Mouse (Mus musculus) kidney, postnatal 10 days (tissue): ENCODE measurements around the gene Armc5.

Experiments
- DNase-seq: peaks from one replicate; pipeline ENCODE4 v3.0.0; 2021; ENCODE audit warnings: mixed read lengths

The Armc5 gene

GRCm38 (mm10) chr7:128246496-128247391, 9.6 kb downstream of the Armc5 start, which contains the start of gene Tgfb1i1:
Gene Tgfb1i1, plus strand, starts transcription at chr7:128246812.
- DNase-seq, result peak; percentile 85

- DNase-seq, result peak; percentile 94
Measured at GRCm38 (mm10) chr7:128247443-128247842, 10.3 kb downstream of the Armc5 start.

GRCm38 (mm10) chr7:128248081-128249042, 11.2 kb downstream of the Armc5 start:
- DNase-seq, result no peak

GRCm38 (mm10) chr7:128249998-128250397, 12.9 kb downstream of the Armc5 start:
- DNase-seq, result no peak

DNA sequence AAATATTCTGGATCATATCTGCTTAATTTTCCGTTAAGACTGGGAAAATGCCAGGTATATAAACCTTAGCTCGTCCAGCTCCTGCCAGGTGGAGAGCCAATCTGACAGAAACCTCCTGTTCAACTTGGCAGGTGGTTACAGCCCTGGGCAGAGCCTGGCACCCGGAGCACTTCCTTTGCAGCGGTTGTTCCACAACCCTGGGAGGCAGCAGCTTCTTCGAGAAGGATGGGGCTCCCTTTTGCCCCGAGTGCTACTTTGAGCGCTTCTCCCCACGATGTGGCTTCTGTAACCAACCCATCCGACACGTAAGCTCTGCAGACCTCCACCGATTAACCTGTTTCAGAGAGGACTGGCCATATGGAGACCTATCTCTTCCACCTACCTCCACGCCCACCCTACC, 14.8 kb downstream of the Armc5 start:
- DNase-seq, result no peak

DNA sequence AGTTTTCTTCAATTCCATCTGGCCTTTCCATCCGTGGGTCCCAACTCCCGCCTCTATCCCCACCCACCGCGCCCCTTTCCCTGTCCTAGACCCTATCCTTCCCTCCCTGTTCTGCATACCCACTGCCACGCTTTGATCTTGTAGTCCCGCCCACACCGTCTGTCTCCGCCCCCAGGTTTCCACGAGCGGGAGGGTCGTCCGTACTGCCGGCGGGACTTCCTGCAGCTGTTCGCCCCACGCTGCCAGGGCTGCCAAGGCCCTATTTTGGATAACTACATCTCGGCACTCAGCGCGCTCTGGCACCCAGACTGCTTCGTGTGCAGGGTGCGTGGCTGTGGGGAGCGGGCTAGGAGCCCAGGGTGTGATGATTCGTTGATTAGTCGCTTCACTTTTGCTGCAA, 15.5 kb downstream of the Armc5 start:
- peak; percentile 56 for DNase-seq

DNA sequence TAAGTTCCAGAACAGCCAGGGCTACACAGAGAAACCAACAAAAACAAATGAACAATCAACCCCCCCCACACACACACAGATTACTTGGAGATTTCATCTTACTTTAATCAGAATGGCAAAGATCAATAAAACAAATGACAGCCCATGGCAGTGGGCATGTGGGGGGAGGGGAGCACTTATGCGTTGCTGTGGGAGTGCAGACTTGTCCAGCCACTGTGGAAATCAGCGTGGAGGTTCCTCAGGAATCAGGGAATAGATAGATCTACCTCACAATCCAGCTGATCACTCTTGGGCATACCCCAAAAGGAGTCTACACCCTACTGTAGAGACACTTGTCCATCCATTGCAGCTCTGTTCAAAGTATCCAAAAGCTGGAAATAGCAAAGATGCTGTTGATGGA, 17.8 kb downstream of the Armc5 start:
- DNase-seq, result no peak

GRCm38 (mm10) chr7:128255757-128256156, 18.6 kb downstream of the Armc5 start:
- no peak for DNase-seq

DNA sequence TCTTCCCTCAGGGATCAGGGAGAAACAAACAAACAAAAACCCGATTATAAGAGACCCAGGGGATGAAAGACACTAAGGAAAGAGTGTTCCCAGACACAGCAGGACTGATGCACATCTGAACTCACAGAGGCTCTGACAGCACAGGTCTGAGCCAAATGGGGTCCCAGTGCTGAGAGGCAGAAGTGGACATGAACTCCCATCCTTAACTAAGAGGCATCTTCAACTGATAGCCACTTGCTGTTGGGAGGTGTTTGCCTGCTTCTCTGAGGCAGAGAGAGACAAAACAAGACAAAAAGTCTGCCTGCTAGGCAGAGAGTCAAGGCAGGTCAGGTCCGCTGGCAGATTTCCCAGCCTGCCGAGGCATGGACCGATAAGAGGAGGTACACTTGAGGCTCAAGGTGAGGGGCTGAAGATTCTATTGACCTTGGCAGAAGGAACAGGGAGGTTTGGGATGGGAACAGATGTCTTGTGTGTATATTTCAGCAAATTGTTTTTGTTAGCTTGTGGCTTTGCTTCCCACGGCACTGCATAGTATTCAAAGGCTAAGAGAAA, 19.7 kb downstream of the Armc5 start:
- DNase-seq, result peak; percentile 58

DNA sequence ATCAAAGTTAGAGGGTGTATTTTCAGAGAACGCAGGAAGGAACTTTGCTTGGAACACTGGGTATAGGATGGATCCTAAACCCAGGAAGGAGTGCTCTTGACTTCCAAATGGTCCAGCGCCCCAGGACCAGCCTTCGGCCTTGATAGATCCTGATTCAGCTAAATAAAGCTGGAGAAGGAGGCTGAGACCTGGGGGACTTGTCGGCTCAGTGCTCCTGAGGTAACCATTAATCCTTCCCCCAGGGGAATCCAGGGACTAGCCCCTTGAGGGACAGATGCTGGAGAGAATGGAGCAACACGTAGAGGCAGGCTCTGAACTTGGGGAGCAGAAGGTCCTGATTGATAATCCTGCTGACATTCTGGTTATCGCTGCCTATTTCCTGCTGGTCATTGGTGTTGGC, 28.3 kb downstream of the Armc5 start, which contains the start of gene Slc5a2:
Slc5a2 (plus strand) TSS at position 247 of the 400 bp plus-strand sequence.
- DNase-seq, result no peak

- no peak for DNase-seq
Measured at GRCm38 (mm10) chr7:128266056-128266455, 28.9 kb downstream of the Armc5 start.

DNA sequence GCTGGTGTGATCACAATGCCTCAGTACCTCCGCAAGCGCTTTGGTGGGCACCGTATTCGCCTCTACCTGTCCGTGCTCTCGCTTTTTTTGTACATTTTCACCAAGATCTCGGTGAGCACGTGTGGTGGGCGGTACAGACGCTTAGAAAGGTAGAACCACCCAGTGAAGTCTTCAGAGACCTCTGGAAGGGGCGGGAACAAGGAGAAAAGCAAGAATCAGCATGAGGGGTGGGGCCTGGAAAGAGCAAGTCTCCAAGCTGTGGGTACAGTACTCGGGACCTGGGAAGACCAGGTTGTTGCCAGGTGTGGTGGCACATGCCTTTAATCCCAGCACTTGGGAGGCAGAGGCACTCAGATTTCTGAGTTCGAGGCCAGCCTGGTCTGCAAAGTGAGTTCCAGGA, 30.2 kb downstream of the Armc5 start:
- no peak for DNase-seq

- DNase-seq, result no peak
Measured at GRCm38 (mm10) chr7:128267813-128268212, 30.7 kb downstream of the Armc5 start.

DNA sequence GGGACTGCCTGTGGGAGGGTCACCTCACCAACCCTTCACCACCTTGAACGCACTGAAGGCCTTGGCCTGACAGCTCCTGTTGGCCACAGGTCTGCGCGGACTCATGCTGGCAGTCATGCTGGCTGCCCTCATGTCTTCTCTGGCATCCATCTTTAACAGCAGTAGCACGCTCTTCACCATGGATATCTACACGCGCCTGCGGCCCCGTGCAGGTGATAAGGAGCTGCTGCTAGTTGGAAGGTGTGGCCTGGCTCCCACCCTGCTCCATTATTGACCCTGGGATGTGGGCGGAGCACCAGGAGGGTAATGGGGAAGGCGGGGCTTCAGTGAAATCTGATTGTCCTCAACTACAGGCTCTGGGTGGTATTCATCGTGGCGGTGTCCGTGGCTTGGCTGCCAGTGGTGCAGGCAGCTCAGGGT, 33.3 kb downstream of the Armc5 start:
- no peak for DNase-seq

GRCm38 (mm10) chr7:128271496-128271895, 34.4 kb downstream of the Armc5 start:
- DNase-seq, result no peak

GRCm38 (mm10) chr7:128276051-128276450, 38.9 kb downstream of the Armc5 start:
- DNase-seq, result no peak

DNA sequence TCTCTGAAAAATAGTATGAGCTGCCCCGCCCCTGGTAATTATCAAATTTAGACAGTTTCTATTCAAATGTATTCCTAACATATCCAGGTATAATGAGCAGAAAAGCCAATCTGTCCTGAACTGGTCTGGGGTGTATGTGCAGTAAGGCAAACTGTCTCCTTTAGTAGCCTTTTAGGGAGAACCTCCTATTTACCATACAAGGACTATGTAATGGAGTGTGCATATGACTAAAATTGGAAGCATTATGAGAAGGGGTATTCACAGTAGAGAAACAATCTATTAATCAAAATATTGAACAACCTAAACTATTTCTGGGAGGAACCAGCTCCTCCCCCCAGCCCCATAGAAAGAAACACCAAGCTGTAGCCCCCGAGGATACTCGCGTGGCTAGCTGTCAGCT, 42.6 kb downstream of the Armc5 start:
- no peak for DNase-seq

- no peak for DNase-seq
Measured at GRCm38 (mm10) chr7:128281765-128282164, 44.6 kb downstream of the Armc5 start.

GRCm38 (mm10) chr7:128282532-128283244, 45.5 kb downstream of the Armc5 start:
- no peak for DNase-seq

DNA sequence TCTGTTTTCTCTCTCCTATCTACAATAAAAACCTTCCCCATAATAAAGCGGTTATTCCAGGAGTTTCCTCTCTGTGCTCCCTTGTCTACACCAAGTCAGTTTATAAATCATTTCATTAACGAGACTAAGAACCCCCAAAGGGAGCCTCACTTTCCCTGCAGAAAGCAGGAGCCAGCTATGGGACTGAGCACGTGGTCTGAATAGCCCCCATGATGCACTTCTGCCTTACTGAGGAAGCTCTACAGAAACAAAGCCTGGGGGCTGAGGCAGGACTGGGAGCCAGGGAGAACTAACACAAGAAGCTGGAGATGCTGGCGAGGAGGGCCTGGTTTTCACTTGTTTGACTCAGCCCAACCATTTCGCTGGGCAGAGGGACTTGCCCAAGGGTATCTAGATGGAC, 46.9 kb downstream of the Armc5 start:
- no peak for DNase-seq

- no peak for DNase-seq
Measured at GRCm38 (mm10) chr7:128285060-128285459, 47.9 kb downstream of the Armc5 start.

DNA sequence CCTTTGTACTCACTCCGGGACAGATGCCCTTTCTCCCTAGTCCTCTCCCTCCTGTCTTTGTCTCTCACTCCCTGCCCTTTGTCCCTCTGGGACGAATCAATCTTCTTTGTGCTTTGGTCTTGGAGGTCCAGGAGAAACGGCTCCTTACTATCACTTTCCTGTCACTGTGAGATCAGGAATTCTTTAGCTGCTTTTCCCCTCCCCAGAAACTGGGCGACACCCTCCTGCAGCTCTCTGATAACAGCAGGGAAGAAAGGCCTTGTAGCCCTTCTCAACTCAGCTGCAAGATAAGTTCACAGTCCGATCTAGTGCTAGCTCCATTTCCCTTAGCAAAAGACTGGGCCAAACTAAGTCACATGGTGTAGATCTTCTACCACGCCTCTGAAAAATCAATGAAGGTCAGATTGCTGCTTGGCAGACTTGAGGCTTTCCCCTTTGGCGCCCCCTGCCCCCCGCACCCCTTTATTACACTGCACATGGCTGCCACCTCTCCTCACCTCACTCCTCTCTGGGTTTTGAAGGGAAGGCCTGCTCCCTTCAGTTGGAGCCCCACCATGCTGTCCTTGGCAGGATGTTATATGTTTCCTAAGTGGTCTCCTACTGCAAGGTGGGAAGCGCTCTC, 51.9 kb downstream of the Armc5 start:
- DNase-seq, result no peak
